Mouse (Mus musculus): Measurements from ENCODE around the gene Lyrm4.

Lyrm4 gene

DNA sequence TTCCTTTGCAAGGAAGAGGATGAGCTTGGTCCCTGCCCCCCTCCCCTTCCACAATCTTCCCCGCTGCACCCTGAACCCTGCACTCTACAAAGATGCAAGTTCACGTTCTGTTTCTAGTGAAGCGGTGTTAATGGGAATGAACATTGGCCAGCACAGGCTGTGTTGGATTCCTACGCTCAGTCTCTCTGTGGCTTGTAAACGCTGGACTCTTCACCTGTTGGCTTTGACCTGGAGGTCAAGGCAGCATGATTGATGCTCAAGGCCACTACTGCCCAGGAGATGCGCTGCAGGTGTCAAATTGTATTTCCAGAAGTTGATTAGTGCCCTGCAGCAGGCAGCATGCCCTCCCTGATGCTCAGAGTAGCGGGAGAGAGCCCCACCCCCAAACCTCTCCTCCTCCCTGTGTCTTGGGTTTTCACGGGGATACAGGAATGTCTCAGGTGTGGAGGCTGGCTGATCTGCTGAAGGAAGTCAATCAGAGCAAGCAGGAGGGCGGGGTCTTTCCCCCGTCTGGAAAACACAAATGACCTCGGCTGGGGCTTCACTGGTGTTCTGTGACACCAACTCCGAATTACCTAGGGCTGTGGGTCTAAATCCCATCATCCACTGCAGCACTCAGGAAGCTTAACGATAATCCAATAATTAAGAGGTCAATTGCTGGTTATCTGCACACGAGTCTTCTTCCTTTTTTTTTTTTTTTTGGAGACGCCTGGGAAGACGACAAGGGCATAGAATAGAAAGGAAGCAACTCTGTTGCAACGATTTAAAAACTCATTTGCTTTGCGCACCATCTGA, 177.3 kb downstream of the Lyrm4 start:
- no peak for DNase-seq (ENCODE audit: extremely low spot score)

DNA sequence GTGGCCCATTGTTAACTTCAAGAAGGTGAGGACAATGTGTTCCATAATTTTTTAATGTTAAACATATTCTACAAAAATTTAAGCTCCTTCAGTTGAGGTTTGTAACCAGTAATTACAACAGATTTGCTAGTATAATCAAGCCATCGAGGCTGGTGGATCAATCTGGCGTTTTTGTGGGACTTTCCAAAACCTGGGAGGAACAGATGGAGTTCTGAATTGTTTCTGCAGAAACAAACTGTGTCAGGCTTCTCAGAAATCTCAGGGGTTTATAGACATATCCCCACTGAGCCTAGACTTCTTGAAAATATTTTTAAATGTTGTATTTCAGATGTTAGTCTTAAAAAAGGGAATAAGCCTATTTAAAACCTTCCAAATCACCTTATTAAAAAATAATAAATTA, 179.3 kb downstream of the Lyrm4 start:
- no peak for DNase-seq (ENCODE audit: extremely low spot score)

All from embryo, embryonic 9.5 days (tissue).